Mouse (Mus musculus) heart, adult 2 months (tissue): ENCODE results near the gene Cygb. TPM values are rescaled to one million over a fixed set of nuclear protein-coding genes. Genes with fewer than 3 reads are reported as not detected.

ENCODE experiments used
- DNase-seq, 2 experiments: peaks; one replicate each; pipeline ENCODE4 v3.0.0; 2021
- H3K27ac ChIP-seq: fragments of 200-600 bp; 2 replicates; pipeline ENCODE4 v1.8.1; 2022
- H3K27me3 ChIP-seq: fragments of 200-500 bp; 2 replicates; pipeline ENCODE4 v1.6.1; 2012; ENCODE audit warnings: mild to moderate bottlenecking, low read length, inconsistent platforms, mixed read lengths; ENCODE audit not compliant: control insufficient read depth, insufficient read depth
- H3K36me3 ChIP-seq: fragments of 200-500 bp; 2 replicates; pipeline ENCODE4 v1.6.1; 2012; ENCODE audit warnings: low read length, inconsistent platforms; ENCODE audit not compliant: control insufficient read depth, insufficient read depth
- H3K4me1 ChIP-seq: fragments of 200-500 bp; 2 replicates; pipeline ENCODE4 v1.6.1; 2011; ENCODE audit warnings: low read length; ENCODE audit not compliant: control insufficient read depth, insufficient read depth
- H3K4me3 ChIP-seq: fragments of 200-600 bp; 2 replicates; pipeline ENCODE4 v1.8.1; 2022
- H3K79me2 ChIP-seq: fragments of 200-500 bp; replicated peaks from 2 replicates; pipeline ENCODE4 v1.6.1; 2012; ENCODE audit warnings: mild to moderate bottlenecking, inconsistent platforms, low read length, moderate library complexity, mixed read lengths; ENCODE audit not compliant: control insufficient read depth, insufficient read depth
- H3K9ac ChIP-seq: fragments of 200-500 bp; 2 replicates; pipeline ENCODE4 v1.6.1; 2012; ENCODE audit warnings: low read depth, mild to moderate bottlenecking, control low read depth, inconsistent platforms, low read length, mixed read lengths
- CTCF ChIP-seq: fragments of 200-600 bp; IDR thresholded peaks from 2 replicates; pipeline ENCODE4 v1.8.1; 2022; ENCODE audit warnings: antibody characterized with exemption, mild to moderate bottlenecking, moderate library complexity
- EP300 ChIP-seq: fragments of 200-500 bp; IDR thresholded peaks from 2 replicates; pipeline ENCODE4 v1.6.1; 2011; ENCODE audit warnings: low read depth, low read length, control low read depth; ENCODE audit not compliant: insufficient read depth
- POLR2A ChIP-seq: fragments of 200-500 bp; IDR thresholded peaks from 2 replicates; pipeline ENCODE4 v1.6.1; 2011; ENCODE audit warnings: mild to moderate bottlenecking, low read depth, low read length, control low read depth; ENCODE audit not compliant: insufficient read depth
- WGBS: fragments of 180-500 bp; shearing (Covaris S2); methylation state at CpG from one replicate; pipeline ENCODE4 v1.1.7; 2018; 5-methylcytosine and 5-hydroxymethylcytosine counted together
- intact Hi-C: fragments of 180-260 bp; cut with DNase I; formaldehyde crosslinking; loops from one replicate; pipeline ENCODE4 v1.15.1; 2025
- polyA plus RNA-seq: library from polyadenylated mRNA; depleted of rRNA; stranded (reverse); fragments of >200 nt; gene quantifications from 2 replicates; pipeline ENCODE4 v1.2.3, GENCODE M21; 2012
- total RNA-seq, 2 experiments: library from RNA; stranded (reverse); gene quantifications; 2 replicates each; pipeline ENCODE4 v1.2.3; 2021

Gene Cygb
- total and polyA plus RNA-seq, 3 experiments: 42.5 to 55.0 (median 50.3) TPM

- no peak overlapping the region for H3K9ac ChIP-seq
- H3K79me2 ChIP-seq: no peaks in the 10 kb centered on the region
- no peak overlapping the region for H3K4me3 ChIP-seq
- peak in 1 of 2 experiments; percentile 43 for DNase-seq
- 55% methylated on average over 16 of the region's 16 CpGs for WGBS
- intact Hi-C loops: no loop called here
- H3K4me1 ChIP-seq: peaks cover 6% of the 10 kb centered on the region
- H3K27ac ChIP-seq: peak overlapping the region; percentile 92; the same call in 1 of the 2 replicates
- no peaks in the 10 kb centered on the region for H3K36me3 ChIP-seq
- no peak for TF ChIP-seq CTCF
- H3K27me3 ChIP-seq: peaks cover 3% of the 10 kb centered on the region; the same call in 1 of the 2 replicates
Observed at GRCm38 (mm10) chr11:116656348-116657191, 2.5 kb upstream of the Cygb start.

- peaks cover 3% of the 10 kb centered on the region; the same call in 1 of the 2 replicates for H3K27me3 ChIP-seq
- DNase-seq: peak; percentile 59 to 70
- H3K27ac ChIP-seq: peak overlapping the region; percentile 82
Observed at GRCm38 (mm10) chr11:116653709-116654221, 348 bp downstream of the Cygb start.

GRCm38 (mm10) chr11:116653234-116653633 lies 879 bp downstream of the Cygb start, which contains the start of gene Prcd:
Gene Prcd (plus strand): TSS chr11:116653534.
- Histone ChIP-seq H3K9ac (peak within 1 kb of the TSS; percentile 94), H3K79me2 (no peaks in the 10 kb centered on the region), H3K27me3 (peaks cover 3% of the 10 kb centered on the region; the same call in 1 of the 2 replicates), H3K36me3 (no peaks in the 10 kb centered on the region), H3K4me3 (peak within 1 kb of the TSS; percentile 59), H3K27ac (peak within 1 kb of the TSS; percentile 82), H3K4me1 (peaks cover 9% of the 10 kb centered on the region)
- TF ChIP-seq EP300: no peak
- no peak for TF ChIP-seq POLR2A
- no peak for TF ChIP-seq CTCF
- DNase-seq: no peak
- intact Hi-C loops: no loop called here
- 8% methylated on average over 10 of the region's 10 CpGs for WGBS

More at GRCm38 (mm10) chr11:116653709-116654221, 348 bp downstream of the Cygb start:
- H3K4me1 ChIP-seq: peaks cover 8% of the 10 kb centered on the region
- WGBS: under 1% methylated on average over 44 of the region's 47 CpGs
- intact Hi-C loops: no loop called here
- TF ChIP-seq CTCF: no peak
- peak; percentile 47; the same call in 1 of the 2 replicates for TF ChIP-seq POLR2A
- no peak for TF ChIP-seq EP300
- H3K36me3 ChIP-seq: no peaks in the 10 kb centered on the region
- no peaks in the 10 kb centered on the region for H3K79me2 ChIP-seq
- H3K4me3 ChIP-seq: peak overlapping the region; percentile 59
- H3K9ac ChIP-seq: peak overlapping the region; percentile 94

DNA sequence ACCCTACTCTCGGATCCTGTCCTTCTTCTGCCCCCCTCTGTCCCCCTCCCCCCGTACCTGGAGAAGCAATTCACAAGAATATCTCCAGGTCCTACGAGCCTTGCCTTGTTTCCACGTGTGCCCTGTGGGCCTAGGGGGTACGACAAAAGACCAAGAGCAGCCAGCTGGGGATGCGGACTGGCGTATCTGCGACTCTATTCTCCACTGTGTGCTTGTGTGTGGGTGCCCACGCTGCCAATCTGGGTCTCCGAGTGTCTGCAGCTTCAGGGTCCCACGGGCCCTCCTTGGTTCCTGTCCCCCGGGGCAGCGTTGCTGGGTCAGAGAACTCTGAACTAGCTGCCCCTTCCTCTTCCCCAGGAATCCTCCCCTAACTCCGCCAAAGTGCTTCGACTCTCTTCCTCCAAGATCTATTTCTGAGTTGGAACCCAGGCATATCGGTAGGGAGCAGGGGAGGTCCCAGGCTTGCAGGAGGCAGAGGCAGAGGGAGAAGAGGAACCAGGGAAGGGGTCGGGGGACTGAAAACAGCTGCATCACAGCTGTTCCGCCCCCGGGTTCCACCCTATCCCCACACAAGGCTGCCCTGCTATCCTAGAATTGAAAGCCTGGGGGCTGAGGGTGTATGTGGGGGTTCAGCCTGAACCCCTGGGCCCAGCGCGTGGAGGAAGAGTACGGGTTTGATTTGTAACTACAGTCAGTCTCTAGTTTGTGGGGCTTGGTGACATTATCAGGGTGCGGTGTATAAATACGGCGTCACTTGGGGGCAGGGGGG lies 1.6 kb downstream of the Cygb start:
- DNase-seq: peak in 1 of 2 experiments; percentile 44
- intact Hi-C loops: no loop called here
- Histone ChIP-seq H3K4me3 (peak overlapping the region; percentile 59), H3K36me3 (no peaks in the 10 kb centered on the region), H3K4me1 (peaks cover 6% of the 10 kb centered on the region), H3K27ac (peak overlapping the region; percentile 66), H3K9ac (peak overlapping the region; percentile 58), H3K27me3 (peaks cover 3% of the 10 kb centered on the region; the same call in 1 of the 2 replicates), H3K79me2 (no peaks in the 10 kb centered on the region)
- TF ChIP-seq POLR2A (no peak), EP300 (no peak), CTCF (no peak)
- WGBS: 76% methylated on average over 25 of the region's 25 CpGs

- Histone ChIP-seq H3K27ac (peak overlapping the region; percentile 66), H3K4me3 (no peak overlapping the region; the same call in 1 of the 2 replicates), H3K9ac (peak overlapping the region; percentile 39), H3K27me3 (peaks cover 3% of the 10 kb centered on the region; the same call in 1 of the 2 replicates), H3K4me1 (peaks cover 7% of the 10 kb centered on the region), H3K79me2 (no peaks in the 10 kb centered on the region), H3K36me3 (no peaks in the 10 kb centered on the region)
- 76% methylated on average over 8 of the region's 8 CpGs for WGBS
- intact Hi-C loops: no loop called here
- no peak for TF ChIP-seq EP300
- TF ChIP-seq POLR2A: no peak
- no peak for TF ChIP-seq CTCF
- no peak for DNase-seq
Observed at GRCm38 (mm10) chr11:116651339-116651738, 2.8 kb downstream of the Cygb start.
